Mouse (Mus musculus): ENCODE data around the gene Zcchc7. TPM values are rescaled to one million over a fixed set of nuclear protein-coding genes. Genes with fewer than 3 reads are reported as not detected.

Zcchc7 gene
- polyA plus RNA-seq, 1 experiment from 2014 or later, result 40.8 TPM

- no peaks in the 10 kb centered on the region for H3K9me3 ChIP-seq (ENCODE audit: low read length)
- H3K4me2 ChIP-seq (replicated peaks; ENCODE audit: low read depth, low read length), result no peak overlapping the region
- H3K4me3 ChIP-seq (ENCODE audit: low read depth, low read length), result no peak overlapping the region
- no peak for TF ChIP-seq EP300 (IDR thresholded peaks at IDR 0.05)
- no peak for TF ChIP-seq CTCF (IDR thresholded peaks at IDR 0.05)
- H3K4me1 ChIP-seq (ENCODE audit: insufficient read depth, low read depth, low read length), result no peaks in the 10 kb centered on the region
- H3K27me3 ChIP-seq (replicated peaks; ENCODE audit: insufficient read depth, low read length), result no peaks in the 10 kb centered on the region
- H3K36me3 ChIP-seq (ENCODE audit: insufficient read depth, low read length), result no peaks in the 10 kb centered on the region
- ATAC-seq, result no peak
- H3K27ac ChIP-seq (ENCODE audit: low read length), result no peak overlapping the region
- no peak overlapping the region for H3K9ac ChIP-seq (replicated peaks; ENCODE audit: low read depth)
- DNase-seq (ENCODE audit: low spot score), result no peak
- WGBS, result 85% methylated on average over 13 of the region's 13 CpGs
Observed at GRCm38 (mm10) chr4:44959220-44959619, 203.5 kb downstream of the Zcchc7 start.

GRCm38 (mm10) chr4:44963156-44963555, 207.5 kb downstream of the Zcchc7 start:
- DNase-seq (ENCODE audit: low spot score) (no peak), ATAC-seq (no peak)
- Histone ChIP-seq H3K27me3 (replicated peaks; ENCODE audit: insufficient read depth, low read length) (no peaks in the 10 kb centered on the region), H3K36me3 (ENCODE audit: insufficient read depth, low read length) (no peaks in the 10 kb centered on the region), H3K27ac (ENCODE audit: low read length) (no peak overlapping the region), H3K9ac (replicated peaks; ENCODE audit: low read depth) (no peak overlapping the region), H3K4me1 (ENCODE audit: insufficient read depth, low read depth, low read length) (no peaks in the 10 kb centered on the region), H3K9me3 (ENCODE audit: low read length) (no peaks in the 10 kb centered on the region), H3K4me2 (replicated peaks; ENCODE audit: low read depth, low read length) (no peak overlapping the region), H3K4me3 (ENCODE audit: low read depth, low read length) (no peak overlapping the region)
- TF ChIP-seq EP300 (IDR thresholded peaks at IDR 0.05) (no peak), CTCF (IDR thresholded peaks at IDR 0.05) (no peak)
- 55% methylated on average over 11 of the region's 11 CpGs for WGBS

- H3K9ac ChIP-seq (replicated peaks; ENCODE audit: low read depth), result no peak overlapping the region
- ATAC-seq (no peak), DNase-seq (ENCODE audit: low spot score) (no peak)
- no peaks in the 10 kb centered on the region for H3K9me3 ChIP-seq (ENCODE audit: low read length)
- TF ChIP-seq CTCF (IDR thresholded peaks at IDR 0.05), result no peak
- TF ChIP-seq EP300 (IDR thresholded peaks at IDR 0.05), result no peak
- H3K4me3 ChIP-seq (ENCODE audit: low read depth, low read length), result no peak overlapping the region
- no peak overlapping the region for H3K4me2 ChIP-seq (replicated peaks; ENCODE audit: low read depth, low read length)
- no peaks in the 10 kb centered on the region for H3K36me3 ChIP-seq (ENCODE audit: insufficient read depth, low read length)
- no peak overlapping the region for H3K27ac ChIP-seq (ENCODE audit: low read length)
- H3K4me1 ChIP-seq (ENCODE audit: insufficient read depth, low read depth, low read length), result no peaks in the 10 kb centered on the region
- 71% methylated on average over 2 of the region's 2 CpGs for WGBS
- no peaks in the 10 kb centered on the region for H3K27me3 ChIP-seq (replicated peaks; ENCODE audit: insufficient read depth, low read length)
Observed at GRCm38 (mm10) chr4:44965175-44965574, 209.5 kb downstream of the Zcchc7 start.

- H3K36me3 ChIP-seq (ENCODE audit: insufficient read depth, low read length), result no peaks in the 10 kb centered on the region
- ATAC-seq, result no peak
- no peaks in the 10 kb centered on the region for H3K9me3 ChIP-seq (ENCODE audit: low read length)
- 73% methylated on average over 3 of the region's 3 CpGs for WGBS
- no peak overlapping the region for H3K27ac ChIP-seq (ENCODE audit: low read length)
- H3K4me2 ChIP-seq (replicated peaks; ENCODE audit: low read depth, low read length), result no peak overlapping the region
- H3K27me3 ChIP-seq (replicated peaks; ENCODE audit: insufficient read depth, low read length), result no peaks in the 10 kb centered on the region
- TF ChIP-seq EP300 (IDR thresholded peaks at IDR 0.05), result no peak
- TF ChIP-seq CTCF (IDR thresholded peaks at IDR 0.05), result no peak
- H3K4me3 ChIP-seq (ENCODE audit: low read depth, low read length), result no peak overlapping the region
- H3K4me1 ChIP-seq (ENCODE audit: insufficient read depth, low read depth, low read length), result no peaks in the 10 kb centered on the region
- DNase-seq (ENCODE audit: low spot score), result no peak
- no peak overlapping the region for H3K9ac ChIP-seq (replicated peaks; ENCODE audit: low read depth)
Observed at GRCm38 (mm10) chr4:44965736-44966135, 210.1 kb downstream of the Zcchc7 start.

- Histone ChIP-seq H3K4me3 (ENCODE audit: low read depth, low read length) (no peak overlapping the region), H3K27ac (ENCODE audit: low read length) (no peak overlapping the region), H3K9me3 (ENCODE audit: low read length) (no peaks in the 10 kb centered on the region), H3K4me2 (replicated peaks; ENCODE audit: low read depth, low read length) (no peak overlapping the region), H3K36me3 (ENCODE audit: insufficient read depth, low read length) (no peaks in the 10 kb centered on the region), H3K27me3 (replicated peaks; ENCODE audit: insufficient read depth, low read length) (no peaks in the 10 kb centered on the region), H3K4me1 (ENCODE audit: insufficient read depth, low read depth, low read length) (no peaks in the 10 kb centered on the region), H3K9ac (replicated peaks; ENCODE audit: low read depth) (no peak overlapping the region)
- DNase-seq (ENCODE audit: low spot score), result no peak
- 85% methylated on average over 8 of the region's 8 CpGs for WGBS
- TF ChIP-seq EP300 (IDR thresholded peaks at IDR 0.05), result no peak
- TF ChIP-seq CTCF (IDR thresholded peaks at IDR 0.05), result no peak
- no peak for ATAC-seq
Observed at GRCm38 (mm10) chr4:44967402-44967801, 211.7 kb downstream of the Zcchc7 start.

GRCm38 (mm10) chr4:44970056-44970455, 214.4 kb downstream of the Zcchc7 start:
- H3K9me3 ChIP-seq (ENCODE audit: low read length), result no peaks in the 10 kb centered on the region
- H3K27ac ChIP-seq (ENCODE audit: low read length), result no peak overlapping the region
- DNase-seq (ENCODE audit: low spot score) (no peak), ATAC-seq (no peak)
- no peaks in the 10 kb centered on the region for H3K36me3 ChIP-seq (ENCODE audit: insufficient read depth, low read length)
- H3K4me2 ChIP-seq (replicated peaks; ENCODE audit: low read depth, low read length), result no peak overlapping the region
- no peak overlapping the region for H3K9ac ChIP-seq (replicated peaks; ENCODE audit: low read depth)
- WGBS, result 91% methylated on average over 7 of the region's 7 CpGs
- no peaks in the 10 kb centered on the region for H3K27me3 ChIP-seq (replicated peaks; ENCODE audit: insufficient read depth, low read length)
- TF ChIP-seq EP300 (IDR thresholded peaks at IDR 0.05) (no peak), CTCF (IDR thresholded peaks at IDR 0.05) (no peak)
- H3K4me1 ChIP-seq (ENCODE audit: insufficient read depth, low read depth, low read length), result no peaks in the 10 kb centered on the region
- H3K4me3 ChIP-seq (ENCODE audit: low read depth, low read length), result no peak overlapping the region

GRCm38 (mm10) chr4:44970612-44971110, 215.0 kb downstream of the Zcchc7 start:
- Histone ChIP-seq H3K27me3 (replicated peaks; ENCODE audit: insufficient read depth, low read length) (no peaks in the 10 kb centered on the region), H3K4me3 (ENCODE audit: low read depth, low read length) (no peak overlapping the region), H3K9ac (replicated peaks; ENCODE audit: low read depth) (no peak overlapping the region), H3K27ac (ENCODE audit: low read length) (no peak overlapping the region), H3K9me3 (ENCODE audit: low read length) (no peaks in the 10 kb centered on the region), H3K4me1 (ENCODE audit: insufficient read depth, low read depth, low read length) (no peaks in the 10 kb centered on the region), H3K36me3 (ENCODE audit: insufficient read depth, low read length) (no peaks in the 10 kb centered on the region), H3K4me2 (replicated peaks; ENCODE audit: low read depth, low read length) (no peak overlapping the region)
- TF ChIP-seq CTCF (IDR thresholded peaks at IDR 0.05) (peak; percentile 86), EP300 (IDR thresholded peaks at IDR 0.05) (no peak)
- WGBS, result 20% methylated on average over 10 of the region's 10 CpGs
- ATAC-seq (peak; percentile 33), DNase-seq (ENCODE audit: low spot score) (peak; percentile 53)

All from lung, postnatal 0 days (tissue).